Mouse (Mus musculus): ENCODE results near the gene Ovol2. TPM values are rescaled to one million over a fixed set of nuclear protein-coding genes. Genes with fewer than 3 reads are reported as not detected.

Ovol2 gene
- polyA plus RNA-seq, 1 experiment from 2014 or later, result 1.2 TPM

DNA sequence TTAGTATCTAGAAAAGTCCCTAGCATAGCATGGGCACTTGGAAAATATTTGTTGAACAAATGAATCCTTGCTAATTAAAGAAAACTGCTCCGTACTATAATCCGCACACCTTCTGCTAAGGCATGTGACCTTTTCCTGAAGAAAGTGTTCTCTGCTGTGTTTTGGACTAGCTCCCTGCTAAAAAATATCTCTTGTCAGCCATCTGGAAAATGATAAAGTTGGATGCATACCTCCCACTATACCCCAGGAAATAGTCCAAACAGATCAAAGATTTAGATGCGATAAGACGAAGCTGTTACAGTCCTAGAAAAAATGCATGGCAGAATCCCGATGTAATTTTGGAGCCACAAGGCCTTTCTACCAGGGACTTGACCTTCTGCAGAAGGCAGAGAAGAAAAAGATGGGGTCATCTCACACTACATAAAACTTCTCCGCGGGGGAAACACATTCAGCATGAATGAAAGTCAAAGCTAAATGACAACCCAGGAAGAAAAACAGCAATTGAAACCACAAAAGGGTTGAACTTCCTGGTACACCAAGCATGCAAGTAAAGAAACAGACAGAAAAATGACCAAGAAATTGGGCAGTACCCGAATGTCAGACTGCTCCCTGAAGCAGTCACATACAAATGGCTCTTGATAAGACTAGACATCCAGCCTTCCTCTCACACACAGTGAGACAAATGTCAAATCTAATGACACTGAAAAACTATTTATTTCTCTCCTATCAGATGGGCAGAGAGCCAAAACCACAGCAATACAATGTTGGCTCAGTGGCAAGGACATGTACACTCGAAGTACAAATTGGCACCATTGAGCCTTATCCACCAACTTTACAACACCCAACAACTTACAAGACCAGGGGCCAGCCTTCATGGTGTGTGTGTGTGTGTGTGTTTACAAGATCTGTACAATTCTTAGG, 31.9 kb downstream of the Ovol2 start:
- peak overlapping the region; percentile 36; the same call in 1 of the 2 replicates for H3K27ac ChIP-seq (ENCODE audit: low read length)
- ATAC-seq, result peak; percentile 88
- no peak overlapping the region for H3K9ac ChIP-seq (ENCODE audit: low read depth, low read length)
- H3K4me3 ChIP-seq (ENCODE audit: low read length), result no peak overlapping the region
- H3K4me1 ChIP-seq (ENCODE audit: control insufficient read depth, insufficient read depth, low read length), result 0 out of 2 replicates have a peak, but pooled peaks cover 4% of the 10 kb centered on the region
- no peaks in the 10 kb centered on the region for H3K27me3 ChIP-seq (replicated peaks; ENCODE audit: control insufficient read depth, insufficient read depth, low read length)
- no peak overlapping the region for H3K4me2 ChIP-seq (ENCODE audit: low read depth, low read length)
- no peaks in the 10 kb centered on the region for H3K9me3 ChIP-seq (ENCODE audit: control insufficient read depth, low read length)
- no peaks in the 10 kb centered on the region for H3K36me3 ChIP-seq (ENCODE audit: control insufficient read depth, insufficient read depth, low read length)
- 58% methylated on average over 9 of the region's 9 CpGs for WGBS

DNA sequence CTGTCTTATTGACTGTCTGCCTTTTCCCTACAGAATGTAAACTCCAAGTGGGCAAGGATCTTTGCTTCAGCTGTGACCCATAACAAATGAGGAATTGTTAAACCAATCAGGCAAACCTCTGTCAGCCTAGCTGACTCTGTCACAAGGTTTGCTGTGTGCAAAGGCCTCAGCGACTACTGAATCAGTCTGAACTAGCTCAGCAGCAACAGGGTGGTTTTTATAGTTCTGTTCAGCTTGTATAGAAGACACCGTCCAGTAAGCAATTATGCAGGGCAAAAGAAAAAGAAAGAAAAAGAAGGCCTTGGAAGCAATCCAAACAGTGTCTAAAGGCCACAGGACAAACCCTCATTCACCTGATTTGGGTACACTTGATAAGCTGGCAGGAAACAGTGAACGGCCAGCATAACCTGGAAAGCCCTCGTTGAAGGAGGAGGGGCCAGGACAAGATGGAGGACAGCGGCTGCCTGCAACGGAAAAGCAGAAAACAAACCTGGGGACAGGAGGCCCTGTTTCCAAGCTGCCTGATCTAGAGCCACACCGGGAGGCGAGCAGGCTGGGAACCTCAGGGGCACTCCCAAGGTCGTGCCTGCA, 36.7 kb downstream of the Ovol2 start:
- Histone ChIP-seq H3K27ac (ENCODE audit: low read length) (peak overlapping the region; percentile 51), H3K9me3 (ENCODE audit: control insufficient read depth, low read length) (no peaks in the 10 kb centered on the region), H3K9ac (ENCODE audit: low read depth, low read length) (no peak overlapping the region), H3K36me3 (ENCODE audit: control insufficient read depth, insufficient read depth, low read length) (no peaks in the 10 kb centered on the region), H3K27me3 (replicated peaks; ENCODE audit: control insufficient read depth, insufficient read depth, low read length) (no peaks in the 10 kb centered on the region), H3K4me1 (ENCODE audit: control insufficient read depth, insufficient read depth, low read length) (no peaks in the 10 kb centered on the region), H3K4me2 (ENCODE audit: low read depth, low read length) (no peak overlapping the region), H3K4me3 (ENCODE audit: low read length) (no peak overlapping the region)
- 54% methylated on average over 9 of the region's 9 CpGs for WGBS
- ATAC-seq, result peak; percentile 71

DNA sequence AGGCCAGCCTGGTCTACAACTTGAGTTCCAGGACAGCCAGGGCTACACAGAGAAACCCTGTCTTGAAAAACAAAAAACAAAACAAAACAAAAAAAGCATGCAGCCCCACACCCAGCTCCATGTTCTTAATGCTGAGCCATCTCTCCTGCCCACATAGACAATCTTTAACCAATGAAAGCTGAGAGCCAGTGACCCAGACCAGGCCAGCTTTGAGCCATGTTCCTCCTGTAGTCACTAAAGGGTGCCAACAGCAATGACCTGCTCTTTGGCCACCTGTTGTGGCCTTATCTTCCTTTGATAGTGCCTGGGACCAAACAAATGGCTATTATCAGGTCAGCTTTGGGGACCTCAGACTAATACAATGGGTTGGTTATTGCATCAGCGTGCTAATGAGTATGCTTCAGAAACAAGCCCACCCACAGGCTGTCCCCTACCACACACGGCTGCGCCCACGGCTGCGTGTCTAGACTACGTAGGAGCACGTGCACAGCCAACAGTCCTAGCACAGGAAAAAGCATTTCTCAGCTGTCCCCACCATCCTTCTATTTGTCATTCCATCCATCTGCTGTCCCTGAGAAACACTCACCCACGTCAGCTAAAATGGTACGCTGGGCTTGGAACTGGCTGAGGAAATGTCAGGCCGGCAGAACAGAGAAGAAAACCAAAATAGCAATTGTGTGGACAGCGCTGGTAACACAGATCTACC, 40.2 kb downstream of the Ovol2 start:
- Histone ChIP-seq H3K4me2 (ENCODE audit: low read depth, low read length) (no peak overlapping the region), H3K27me3 (replicated peaks; ENCODE audit: control insufficient read depth, insufficient read depth, low read length) (no peaks in the 10 kb centered on the region), H3K36me3 (ENCODE audit: control insufficient read depth, insufficient read depth, low read length) (no peaks in the 10 kb centered on the region), H3K4me1 (ENCODE audit: control insufficient read depth, insufficient read depth, low read length) (no peaks in the 10 kb centered on the region), H3K9ac (ENCODE audit: low read depth, low read length) (no peak overlapping the region), H3K4me3 (ENCODE audit: low read length) (no peak overlapping the region), H3K9me3 (ENCODE audit: control insufficient read depth, low read length) (no peaks in the 10 kb centered on the region), H3K27ac (ENCODE audit: low read length) (no peak overlapping the region)
- ATAC-seq, result no peak
- 72% methylated on average over 11 of the region's 11 CpGs for WGBS

DNA sequence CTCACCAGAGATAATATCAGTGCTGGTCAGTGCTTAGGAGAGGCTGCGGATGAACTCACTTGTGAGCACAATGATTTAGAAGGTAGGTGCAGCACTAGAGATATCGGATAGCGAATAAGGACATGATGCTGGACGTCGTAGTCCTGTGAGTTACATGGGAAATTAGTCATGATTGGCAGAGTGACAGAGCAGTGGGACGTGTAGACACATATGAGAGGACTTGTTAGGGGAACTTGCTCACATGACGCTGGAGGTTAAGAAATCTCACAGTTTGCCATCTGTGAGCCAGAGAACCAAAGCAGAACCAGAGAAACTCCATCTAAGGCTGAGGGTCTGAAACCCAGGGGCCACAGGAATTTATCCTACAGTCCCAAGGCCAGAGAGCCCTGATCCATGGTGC, 41.6 kb downstream of the Ovol2 start:
- Histone ChIP-seq H3K9me3 (ENCODE audit: control insufficient read depth, low read length) (no peaks in the 10 kb centered on the region), H3K4me2 (ENCODE audit: low read depth, low read length) (no peak overlapping the region), H3K27me3 (replicated peaks; ENCODE audit: control insufficient read depth, insufficient read depth, low read length) (no peaks in the 10 kb centered on the region), H3K4me1 (ENCODE audit: control insufficient read depth, insufficient read depth, low read length) (no peaks in the 10 kb centered on the region), H3K27ac (ENCODE audit: low read length) (no peak overlapping the region), H3K9ac (ENCODE audit: low read depth, low read length) (no peak overlapping the region), H3K4me3 (ENCODE audit: low read length) (no peak overlapping the region), H3K36me3 (ENCODE audit: control insufficient read depth, insufficient read depth, low read length) (no peaks in the 10 kb centered on the region)
- ATAC-seq, result no peak
- 86% methylated on average over 7 of the region's 7 CpGs for WGBS

DNA sequence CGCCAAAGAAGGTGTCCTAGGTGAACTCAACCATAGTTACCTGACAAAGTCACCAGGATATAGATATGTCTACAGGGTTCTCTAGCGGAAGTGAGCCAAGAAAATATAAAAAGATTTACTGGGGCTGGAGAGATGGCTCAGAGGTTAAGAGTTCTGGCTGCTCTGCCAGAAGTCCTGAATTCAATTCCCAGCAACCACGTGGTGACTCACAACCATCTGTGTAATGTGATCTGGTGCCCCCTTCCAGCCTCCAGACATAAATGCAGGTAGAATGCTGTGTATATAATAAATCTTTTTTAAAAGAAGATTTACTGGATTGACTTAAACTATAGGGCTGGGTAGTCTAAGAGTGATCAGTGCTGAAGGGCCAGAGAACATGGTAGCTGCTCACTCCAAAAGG, 50.5 kb downstream of the Ovol2 start:
- Histone ChIP-seq H3K9me3 (ENCODE audit: control insufficient read depth, low read length) (no peaks in the 10 kb centered on the region), H3K4me3 (ENCODE audit: low read length) (no peak overlapping the region), H3K9ac (ENCODE audit: low read depth, low read length) (no peak overlapping the region), H3K4me1 (ENCODE audit: control insufficient read depth, insufficient read depth, low read length) (no peaks in the 10 kb centered on the region; the same call in 1 of the 2 replicates), H3K27ac (ENCODE audit: low read length) (no peak overlapping the region), H3K4me2 (ENCODE audit: low read depth, low read length) (no peak overlapping the region), H3K27me3 (replicated peaks; ENCODE audit: control insufficient read depth, insufficient read depth, low read length) (no peaks in the 10 kb centered on the region), H3K36me3 (ENCODE audit: control insufficient read depth, insufficient read depth, low read length) (peaks cover 5% of the 10 kb centered on the region)
- WGBS, result 61% methylated on average over 3 of the region's 3 CpGs
- no peak for ATAC-seq

DNA sequence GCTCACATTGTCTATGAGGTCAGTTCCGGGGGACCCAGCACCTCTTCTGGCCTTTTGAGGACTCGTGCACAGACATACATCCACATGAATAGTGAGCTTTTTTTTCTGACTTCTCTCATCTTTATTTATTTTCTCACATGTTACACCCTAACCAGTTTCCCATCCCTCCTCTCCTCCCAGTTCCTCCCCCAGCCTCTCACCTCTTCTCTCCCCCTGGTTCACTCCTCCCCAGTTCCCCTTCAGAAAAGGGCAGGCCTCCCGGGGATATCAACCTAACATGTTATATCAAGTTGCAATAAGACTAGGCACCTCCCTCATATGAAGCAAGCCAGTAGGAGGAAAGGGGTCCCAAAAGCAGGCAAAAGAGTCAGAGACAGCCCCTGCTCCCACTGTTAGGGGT, 51.4 kb downstream of the Ovol2 start:
- H3K27me3 ChIP-seq (replicated peaks; ENCODE audit: control insufficient read depth, insufficient read depth, low read length), result no peaks in the 10 kb centered on the region
- no peak for ATAC-seq
- H3K4me2 ChIP-seq (ENCODE audit: low read depth, low read length), result no peak overlapping the region
- 80% methylated on average over 3 of the region's 3 CpGs for WGBS
- H3K4me1 ChIP-seq (ENCODE audit: control insufficient read depth, insufficient read depth, low read length), result no peaks in the 10 kb centered on the region; the same call in 1 of the 2 replicates
- H3K36me3 ChIP-seq (ENCODE audit: control insufficient read depth, insufficient read depth, low read length), result peaks cover 7% of the 10 kb centered on the region
- H3K4me3 ChIP-seq (ENCODE audit: low read length), result no peak overlapping the region
- no peak overlapping the region for H3K27ac ChIP-seq (ENCODE audit: low read length)
- H3K9ac ChIP-seq (ENCODE audit: low read depth, low read length), result no peak overlapping the region
- no peaks in the 10 kb centered on the region for H3K9me3 ChIP-seq (ENCODE audit: control insufficient read depth, low read length)

DNA sequence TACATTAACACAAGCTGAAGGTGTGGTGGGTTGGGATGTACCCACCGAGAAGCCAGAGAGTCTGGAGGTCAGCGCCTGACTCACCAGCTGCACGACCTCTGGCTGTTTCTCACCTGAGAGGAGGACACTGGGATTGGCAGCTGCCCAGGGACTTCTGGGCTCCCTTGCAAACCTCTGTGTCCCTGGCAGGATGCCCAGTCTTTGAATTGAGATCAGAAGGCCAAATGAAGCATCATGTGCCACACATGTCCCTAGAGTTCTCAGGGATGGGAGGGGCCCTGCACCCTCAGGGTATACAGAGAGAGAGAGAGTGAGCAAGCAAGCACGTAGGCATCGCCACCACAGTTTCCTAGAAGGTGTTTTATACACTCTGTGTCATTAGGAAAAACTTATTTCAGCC, 52.2 kb downstream of the Ovol2 start:
- H3K27ac ChIP-seq (ENCODE audit: low read length), result no peak overlapping the region

DNA sequence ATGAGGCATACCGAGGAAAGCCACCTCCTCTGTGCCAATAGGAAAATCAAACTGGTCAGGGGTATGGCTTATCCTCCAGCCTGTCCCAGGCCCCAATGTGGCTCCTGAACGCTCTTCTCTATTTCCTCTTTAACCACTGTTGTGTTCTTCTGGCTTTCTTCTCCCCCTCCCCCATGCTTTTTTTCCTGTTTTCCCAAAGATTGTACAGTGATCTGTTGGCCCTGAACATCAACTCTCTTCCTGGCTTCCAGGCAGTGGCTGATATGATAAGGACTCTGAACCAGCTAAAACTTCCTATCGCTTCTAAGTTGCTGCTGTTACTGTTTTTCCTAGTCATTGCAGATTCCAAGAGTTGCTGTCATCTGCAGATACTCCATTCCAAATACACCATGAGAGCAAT, 55.1 kb downstream of the Ovol2 start:
- peaks cover 7% of the 10 kb centered on the region for H3K36me3 ChIP-seq (ENCODE audit: control insufficient read depth, insufficient read depth, low read length)
- no peak overlapping the region for H3K4me2 ChIP-seq (ENCODE audit: low read depth, low read length)
- H3K9me3 ChIP-seq (ENCODE audit: control insufficient read depth, low read length), result no peaks in the 10 kb centered on the region
- ATAC-seq, result no peak
- 84% methylated on average over 3 of the region's 3 CpGs for WGBS
- H3K27me3 ChIP-seq (replicated peaks; ENCODE audit: control insufficient read depth, insufficient read depth, low read length), result no peaks in the 10 kb centered on the region
- no peak overlapping the region for H3K9ac ChIP-seq (ENCODE audit: low read depth, low read length)
- peaks cover 14% of the 10 kb centered on the region for H3K4me1 ChIP-seq (ENCODE audit: control insufficient read depth, insufficient read depth, low read length)
- no peak overlapping the region for H3K4me3 ChIP-seq (ENCODE audit: low read length)
- no peak overlapping the region for H3K27ac ChIP-seq (ENCODE audit: low read length)

More for the DNA sequence above, 52.2 kb downstream of the Ovol2 start:
- Histone ChIP-seq H3K4me2 (ENCODE audit: low read depth, low read length) (no peak overlapping the region), H3K4me1 (ENCODE audit: control insufficient read depth, insufficient read depth, low read length) (peaks cover 5% of the 10 kb centered on the region), H3K4me3 (ENCODE audit: low read length) (no peak overlapping the region), H3K27me3 (replicated peaks; ENCODE audit: control insufficient read depth, insufficient read depth, low read length) (no peaks in the 10 kb centered on the region), H3K9ac (ENCODE audit: low read depth, low read length) (no peak overlapping the region), H3K9me3 (ENCODE audit: control insufficient read depth, low read length) (no peaks in the 10 kb centered on the region), H3K36me3 (ENCODE audit: control insufficient read depth, insufficient read depth, low read length) (peaks cover 7% of the 10 kb centered on the region)
- peak; percentile 54 for ATAC-seq
- 74% methylated on average over 5 of the region's 5 CpGs for WGBS

DNA sequence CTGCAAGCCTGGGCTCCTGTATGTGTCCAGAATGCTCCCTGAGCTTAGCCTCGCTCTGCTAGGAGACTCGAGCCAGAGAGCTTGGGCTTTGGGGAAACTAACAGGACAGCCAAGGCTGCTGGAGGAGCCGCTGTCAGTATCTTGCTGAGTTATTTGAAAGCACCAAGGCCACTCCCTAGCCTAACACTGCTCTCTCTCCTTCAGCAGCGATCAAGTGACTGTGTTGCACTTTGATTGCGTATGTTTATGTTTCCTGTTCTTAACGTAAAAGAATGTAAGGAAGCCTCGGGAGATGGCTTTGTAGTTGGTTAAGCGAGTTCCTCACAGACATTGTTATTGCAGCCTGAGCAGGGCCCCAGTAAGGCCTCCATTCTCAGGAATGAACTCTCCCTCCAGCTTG, 57.2 kb downstream of the Ovol2 start:
- ATAC-seq, result no peak
- H3K4me1 ChIP-seq (ENCODE audit: control insufficient read depth, insufficient read depth, low read length), result peaks cover 14% of the 10 kb centered on the region
- 30% methylated on average over 8 of the region's 8 CpGs for WGBS
- no peak overlapping the region for H3K4me3 ChIP-seq (ENCODE audit: low read length)
- no peaks in the 10 kb centered on the region for H3K9me3 ChIP-seq (ENCODE audit: control insufficient read depth, low read length)
- peak overlapping the region; percentile 26; the same call in 1 of the 2 replicates for H3K4me2 ChIP-seq (ENCODE audit: low read depth, low read length)
- no peaks in the 10 kb centered on the region for H3K27me3 ChIP-seq (replicated peaks; ENCODE audit: control insufficient read depth, insufficient read depth, low read length)
- peak overlapping the region; percentile 52; the same call in 1 of the 2 replicates for H3K27ac ChIP-seq (ENCODE audit: low read length)
- H3K9ac ChIP-seq (ENCODE audit: low read depth, low read length), result peak overlapping the region; percentile 47; the same call in 1 of the 2 replicates
- H3K36me3 ChIP-seq (ENCODE audit: control insufficient read depth, insufficient read depth, low read length), result peaks cover 7% of the 10 kb centered on the region
